Mouse (Mus musculus) layer of hippocampus, adult 2 months (tissue): ENCODE measurements at regions not wholly inside any gene's neighbourhood (a gene's known extent, or its start where the extent isn't known, plus 50 kb on each side); places are given as distances from the start of the nearest gene placed in this dataset.

Experiments
- DNase-seq, 2 experiments: peaks; one replicate each; pipeline ENCODE4 v3.0.0; 2022; ENCODE audit warnings: low spot score in 2 of 2
- H3K27ac ChIP-seq: fragments of 200-600 bp; 2 replicates; pipeline ENCODE4 v1.8.1; 2022
- H3K4me3 ChIP-seq: fragments of 200-600 bp; 2 replicates; pipeline ENCODE4 v1.8.1; 2022; ENCODE audit warnings: mild to moderate bottlenecking
- CTCF ChIP-seq: fragments of 200-600 bp; conservative IDR thresholded peaks from 2 replicates; pipeline ENCODE4 v1.8.1; 2022; ENCODE audit warnings: antibody characterized with exemption, mild to moderate bottlenecking, moderate library complexity

- TF ChIP-seq CTCF, result no peak
- DNase-seq, result no peak
- Histone ChIP-seq H3K4me3 (no peak overlapping the region), H3K27ac (no peak overlapping the region)
These were observed 58.0 kb upstream of the Golim4 start for GRCm38 (mm10) chr3:76014766-76015165.

- peak; percentile 30 to 45 for DNase-seq
- TF ChIP-seq CTCF, result peak; percentile 89
- Histone ChIP-seq H3K4me3 (no peak overlapping the region), H3K27ac (no peak overlapping the region)
These were observed 51.9 kb upstream of the Golim4 start for GRCm38 (mm10) chr3:76008564-76009183.
